Mouse (Mus musculus): ENCODE results near the gene Phgr1.

Phgr1 gene

GRCm38 (mm10) chr2:118822800-118823199, 50.2 kb downstream of the Phgr1 start:
- DNase-seq (ENCODE audit: low spot score) = no peak

- no peak for DNase-seq (ENCODE audit: low spot score)
Observed at GRCm38 (mm10) chr2:118824396-118824795, 51.8 kb downstream of the Phgr1 start.

Measured in retina, embryonic 14.5 days (tissue).